Mouse (Mus musculus) c-Kit-negative CD71-positive TER-119-positive erythroid progenitor cells, embryonic 14.5 days (primary cell): ENCODE results near the gene Gm9945.

ENCODE experiments used
- DNase-seq: peaks from one replicate; pipeline ENCODE4 v3.0.0-alpha.2; 2013; ENCODE audit warnings: low read depth, low spot score

Gm9945 gene

GRCm38 (mm10) chr11:53493243-53493955 is 13.4 kb downstream of the Gm9945 start:
- no peak for DNase-seq

- DNase-seq, result no peak
Observed at GRCm38 (mm10) chr11:53495417-53495816, 15.5 kb downstream of the Gm9945 start.

- DNase-seq, result no peak
Observed at GRCm38 (mm10) chr11:53496946-53497345, 17.0 kb downstream of the Gm9945 start.

DNA sequence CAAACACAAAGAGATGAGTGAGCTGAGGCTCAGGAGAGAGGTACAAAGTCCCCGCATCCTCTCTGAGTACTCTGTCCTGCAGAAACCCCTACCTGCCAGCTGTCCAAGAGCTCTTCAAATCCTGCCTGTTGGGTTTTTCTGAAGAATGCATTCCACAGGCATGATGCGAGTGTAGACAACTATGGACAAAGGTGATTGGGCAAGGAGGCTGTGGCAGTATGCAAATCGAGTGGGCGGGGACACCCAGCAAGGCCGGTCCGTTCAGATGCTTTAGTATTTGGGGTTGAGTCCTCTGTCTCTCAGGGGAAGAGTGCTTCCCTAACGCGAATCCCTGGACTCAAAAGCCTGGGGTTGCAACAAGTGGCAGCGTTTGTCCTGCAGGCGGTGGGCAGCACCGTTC is 20.6 kb downstream of the Gm9945 start:
- DNase-seq, result no peak

DNA sequence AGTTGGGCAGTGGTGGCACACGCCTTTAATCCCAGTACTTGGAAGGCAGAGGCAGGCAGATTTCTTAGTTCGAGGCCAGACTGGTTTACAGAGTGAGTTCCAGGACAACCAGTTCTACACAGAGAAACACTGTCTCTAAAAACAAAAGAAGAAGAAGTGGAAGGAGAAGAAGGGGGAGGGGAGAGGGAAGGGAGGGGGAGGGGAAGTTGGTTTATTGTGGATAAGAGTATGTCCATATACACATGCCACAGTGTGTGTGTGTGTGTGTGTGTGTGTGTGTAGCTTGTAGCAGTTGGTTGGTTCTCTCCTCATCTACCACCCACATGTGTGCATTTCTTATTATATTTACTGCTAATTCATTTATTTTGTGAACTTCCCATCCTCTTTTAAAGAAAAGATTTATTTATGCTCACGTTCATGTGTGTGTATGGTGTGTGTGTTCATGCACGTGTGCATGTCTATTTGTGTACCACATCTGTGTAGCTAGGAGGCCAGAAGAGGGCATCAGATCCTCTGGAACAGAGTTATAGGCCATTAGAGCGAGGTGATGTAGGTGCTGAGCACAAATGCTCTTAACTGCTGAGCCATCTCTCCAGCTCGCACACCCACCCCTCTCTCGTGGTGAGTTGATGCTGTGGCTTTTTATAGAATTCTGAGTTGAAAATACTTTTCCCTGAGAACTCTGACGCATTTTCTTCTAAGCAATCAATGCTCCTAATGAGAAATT is 22.2 kb downstream of the Gm9945 start:
- DNase-seq, result no peak

DNA sequence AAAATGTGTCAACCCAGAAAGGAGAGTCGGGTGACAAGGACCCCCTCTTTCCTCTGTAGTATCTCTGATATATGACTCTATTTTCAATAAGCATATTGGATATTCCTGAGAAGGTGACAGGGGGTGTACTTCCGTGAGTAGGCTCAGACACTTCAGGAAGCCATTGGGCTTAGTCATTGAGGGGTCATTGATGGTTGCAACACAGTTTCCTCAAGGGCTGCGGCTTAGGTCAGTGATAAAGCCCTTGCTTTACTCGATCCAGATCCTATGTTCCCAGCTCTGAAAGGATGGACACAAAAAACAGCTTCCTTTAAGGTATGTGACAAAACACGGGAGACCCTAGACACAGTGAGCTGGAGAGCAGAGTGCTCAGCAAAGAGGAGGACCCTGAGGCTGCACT is 23.8 kb downstream of the Gm9945 start:
- no peak for DNase-seq

GRCm38 (mm10) chr11:53504376-53504775 is 24.4 kb downstream of the Gm9945 start:
- no peak for DNase-seq

GRCm38 (mm10) chr11:53505026-53505663 is 25.2 kb downstream of the Gm9945 start:
- no peak for DNase-seq

DNA sequence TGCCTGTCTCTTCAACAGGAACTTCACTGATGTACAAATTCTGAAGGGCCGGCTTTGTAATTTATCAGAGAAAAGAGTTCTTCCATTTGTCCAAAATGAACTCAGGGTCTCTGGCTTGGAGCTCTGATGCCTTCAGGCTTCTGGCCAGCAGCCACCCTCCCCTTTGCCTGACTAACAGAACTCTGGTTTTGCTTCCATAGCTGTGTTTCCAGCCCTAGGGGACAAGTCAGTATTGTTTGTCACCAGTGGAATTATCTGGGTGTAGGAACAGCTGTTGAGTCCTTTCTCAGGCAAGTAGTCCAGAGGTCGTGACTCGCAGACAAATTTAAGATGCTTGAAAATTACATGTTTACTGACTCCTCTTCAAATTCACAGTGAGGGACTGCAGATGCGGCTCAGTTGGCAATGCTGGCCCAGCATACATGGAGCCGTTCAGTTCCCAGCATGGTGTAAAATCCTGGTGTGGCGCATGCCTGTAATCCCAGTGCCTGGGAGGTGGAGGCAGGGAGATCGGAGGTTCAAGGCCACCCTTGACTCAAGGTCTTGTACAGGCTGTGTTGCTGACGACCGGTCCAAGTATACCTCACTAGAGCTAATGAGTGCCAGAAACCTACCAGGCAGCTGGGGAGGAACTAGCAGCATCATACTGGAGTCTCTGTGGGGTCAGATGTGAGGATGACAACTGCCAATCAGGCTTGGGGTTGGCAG is 27.3 kb downstream of the Gm9945 start:
- no peak for DNase-seq

- no peak for DNase-seq
Observed at GRCm38 (mm10) chr11:53508152-53508551, 28.2 kb downstream of the Gm9945 start.

DNA sequence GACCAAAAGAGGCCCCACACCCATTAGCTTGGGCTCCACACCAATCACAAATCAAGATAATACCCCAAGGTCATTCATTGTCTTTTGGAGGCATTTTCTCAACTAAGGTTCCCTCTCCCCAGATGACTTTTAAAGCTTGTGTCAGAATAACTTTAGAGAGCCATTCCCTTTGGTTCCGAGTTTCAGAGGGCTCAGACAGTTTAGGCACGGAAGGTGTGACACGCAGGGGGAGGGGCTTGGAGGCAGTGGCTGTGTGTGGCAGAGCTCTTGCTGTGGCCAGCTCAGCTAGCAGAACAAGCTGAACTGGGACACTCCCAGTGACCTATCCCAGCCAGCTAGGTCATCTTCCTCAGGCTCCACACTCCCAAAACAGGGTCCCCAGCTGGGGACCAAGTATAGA is 28.6 kb downstream of the Gm9945 start:
- DNase-seq, result no peak

DNA sequence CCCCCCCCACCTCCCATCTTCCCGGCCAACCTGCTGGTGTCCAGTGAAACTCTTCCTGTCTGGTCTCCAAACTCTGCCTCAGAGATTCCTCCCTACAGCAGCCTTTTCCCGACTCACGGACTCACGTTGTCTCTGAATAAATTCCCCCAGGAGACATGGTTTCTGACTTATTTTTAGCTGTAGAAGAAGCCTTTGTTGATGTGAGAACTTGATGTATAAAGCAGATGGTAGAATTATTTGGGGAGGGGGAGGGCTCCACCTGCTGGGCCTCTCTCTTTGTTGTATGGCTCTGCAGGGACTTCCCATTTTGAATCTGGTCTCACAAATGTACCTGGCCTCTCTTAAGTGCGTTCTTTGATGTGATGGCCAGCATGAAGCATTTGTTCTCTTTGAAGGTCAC is 30.4 kb downstream of the Gm9945 start:
- no peak for DNase-seq

DNA sequence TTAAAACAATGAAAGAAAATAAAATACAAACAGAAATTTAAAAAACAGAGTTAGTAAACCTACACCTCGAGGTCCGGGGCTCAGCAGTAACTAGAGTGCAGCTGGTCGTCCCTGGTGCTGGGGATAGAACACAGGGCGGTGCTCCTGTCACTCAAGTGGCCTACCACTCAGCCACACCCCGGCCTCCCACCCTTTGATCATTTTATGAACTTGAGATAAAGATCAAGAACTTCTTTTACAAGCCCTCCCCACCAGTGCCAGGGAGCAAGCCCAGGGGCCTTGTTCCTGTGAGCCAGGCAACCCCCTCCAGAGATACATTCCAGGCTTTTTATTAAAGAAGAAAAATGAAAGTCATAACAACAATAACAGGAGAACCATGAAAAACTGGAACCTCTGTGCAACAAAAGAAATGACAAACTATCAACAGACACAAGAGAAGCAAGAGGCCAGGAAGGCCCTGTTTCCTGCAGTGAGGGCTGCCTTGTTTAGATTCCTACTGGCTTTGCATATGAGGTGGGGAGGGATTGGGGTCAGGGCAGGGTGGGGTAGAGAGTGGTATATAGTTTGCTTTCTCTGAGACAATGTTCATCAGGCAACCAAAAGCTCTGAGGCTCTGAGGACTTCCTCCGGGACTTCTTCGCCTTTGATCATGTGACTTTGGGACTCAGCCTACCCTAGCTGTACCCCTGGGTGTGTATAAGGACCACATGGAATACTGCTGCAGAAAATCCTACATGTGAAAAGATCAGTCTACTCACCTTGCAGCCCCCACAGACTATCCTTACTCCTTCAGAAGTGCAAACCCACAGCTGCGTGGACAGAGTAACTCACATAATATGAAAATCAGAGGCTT is 37.0 kb downstream of the Gm9945 start:
- no peak for DNase-seq

- peak; percentile 19 for DNase-seq
Observed at GRCm38 (mm10) chr11:53518759-53519158, 38.8 kb downstream of the Gm9945 start.

GRCm38 (mm10) chr11:53519207-53520121 is 39.5 kb downstream of the Gm9945 start, which contains the start of gene Sept8:
Sept8 (plus strand) TSS chr11:53519257.
- peak; percentile 66 for DNase-seq

DNA sequence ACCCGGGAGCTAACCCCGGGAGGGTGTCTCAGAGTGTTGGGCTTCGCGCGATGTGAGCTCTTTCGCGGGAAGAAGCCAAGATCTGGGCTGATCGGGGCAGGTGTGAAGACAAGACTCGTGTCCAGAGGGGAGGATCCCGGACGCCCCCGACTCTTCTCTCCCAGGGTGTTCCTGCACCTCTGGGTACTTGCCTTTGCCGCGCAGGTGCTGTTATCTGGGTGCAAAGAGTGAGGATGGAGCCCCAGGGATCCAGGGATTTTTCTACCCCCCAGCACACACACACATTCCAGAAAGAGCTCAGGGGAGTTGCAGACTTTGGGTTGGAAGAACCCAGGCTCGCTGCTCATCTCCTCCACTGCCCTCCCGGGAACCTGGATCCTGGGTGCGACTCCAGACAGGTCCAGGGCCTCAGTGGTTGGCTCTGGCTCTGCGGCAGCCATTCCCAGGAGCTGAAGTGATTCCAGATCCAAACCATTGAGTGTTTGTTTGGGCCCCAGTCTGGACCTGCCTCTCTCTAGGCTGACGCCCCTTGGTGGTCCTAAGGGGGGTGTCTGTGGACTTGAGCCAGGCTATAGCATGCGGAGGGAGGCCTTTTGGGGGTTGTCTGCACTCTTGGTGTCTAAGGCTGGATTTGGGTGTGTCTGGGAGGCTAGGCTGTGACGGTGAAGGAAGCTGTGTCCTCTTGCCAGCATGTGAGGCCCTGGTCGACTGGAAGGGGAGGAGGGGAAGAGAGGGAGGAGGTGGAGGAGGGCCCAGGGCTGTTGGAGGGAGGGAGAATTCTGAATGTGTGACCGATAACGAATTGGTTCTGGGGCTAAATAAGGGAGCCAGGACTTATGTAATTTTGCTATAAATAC is 40.4 kb downstream of the Gm9945 start:
- DNase-seq, result peak; percentile 62

DNA sequence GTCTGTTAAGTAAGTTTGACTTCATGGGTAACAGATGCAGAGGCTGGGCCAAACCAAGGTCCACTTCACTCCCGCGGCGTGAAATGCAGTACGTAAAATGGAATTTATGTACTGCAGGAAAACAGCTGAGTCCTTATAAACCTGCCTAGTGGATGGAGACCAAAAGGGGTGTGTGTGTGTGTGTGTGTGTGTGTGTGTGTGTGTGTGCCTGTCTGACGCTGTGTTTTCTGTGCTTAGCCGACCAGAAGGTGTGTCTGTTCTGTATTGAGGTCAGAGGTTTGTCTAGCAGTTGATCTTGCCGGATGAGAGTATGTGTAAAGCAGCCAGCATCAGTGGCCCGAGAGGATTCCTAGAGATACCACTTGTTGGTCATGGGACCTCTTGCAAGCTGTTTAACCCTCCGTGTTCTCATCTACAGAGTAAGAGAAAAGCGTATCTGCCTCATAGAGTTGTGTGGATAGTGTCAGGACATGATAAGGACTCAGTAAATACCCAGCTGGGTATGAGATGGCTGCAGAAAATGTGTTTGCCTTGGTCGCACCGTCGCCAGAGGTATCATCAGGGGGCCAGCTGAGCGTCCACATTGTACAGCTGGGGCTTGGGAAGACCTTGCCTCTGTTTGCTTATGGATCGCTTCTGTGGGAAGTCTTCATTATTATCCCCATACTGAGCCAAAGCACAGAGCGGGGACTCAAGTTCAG is 41.3 kb downstream of the Gm9945 start:
- peak; percentile 29 for DNase-seq

DNA sequence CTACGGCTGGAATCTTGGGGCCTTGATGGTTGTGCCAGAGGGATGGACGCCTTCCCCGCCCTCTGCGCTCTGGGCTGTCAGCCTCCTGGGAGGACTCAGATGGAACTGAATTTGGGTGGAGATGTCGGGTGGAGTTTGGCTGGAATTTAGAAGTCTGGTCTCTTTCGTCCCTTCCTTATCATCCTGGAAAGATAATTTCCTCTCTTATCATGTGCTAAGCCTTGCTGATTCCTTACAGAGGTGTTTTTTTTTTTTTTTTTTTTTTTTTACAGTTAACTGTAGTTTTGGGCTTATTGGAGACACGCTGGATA is 41.8 kb downstream of the Gm9945 start:
- peak; percentile 56 for DNase-seq

GRCm38 (mm10) chr11:53522362-53522761 is 42.4 kb downstream of the Gm9945 start:
- DNase-seq, result no peak
